In the genomic region with DNA sequence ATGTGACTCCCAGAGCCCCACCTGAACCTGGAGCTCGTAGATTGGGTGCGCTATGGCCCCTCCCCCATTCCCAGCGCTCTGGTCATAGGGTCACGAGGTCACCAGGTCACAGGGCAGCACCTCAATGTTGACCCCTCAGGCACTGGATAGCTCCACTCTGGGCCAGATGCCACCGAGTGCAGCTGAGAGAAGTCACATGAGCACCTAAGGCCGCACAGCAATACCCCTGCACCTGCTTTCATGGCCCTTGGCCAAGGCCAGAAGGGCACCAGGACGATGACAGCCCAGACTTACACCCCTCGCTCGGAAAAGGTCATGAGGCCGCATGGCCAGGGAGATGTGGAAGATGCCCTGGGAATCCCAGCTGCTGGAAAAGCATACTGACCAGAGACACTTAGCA, we compare ENCODE assay signal across 9 mouse cellular contexts. TPM values are rescaled to one million over a fixed set of nuclear protein-coding genes. Genes with fewer than 3 reads are reported as not detected.
A peak's percentile ranks its signal among the peaks of the same experiment; 100 is the strongest.
DNase-seq lines count a peak whose midpoint lies in the region; ATAC-seq and TF ChIP-seq lines count a peak whose summit lies in the region.
"Had no signal": no experiment of that assay in that cellular context is flagged by ENCODE, and none has a peak within 500 bp of the region (broad histone marks: within the 10 kb centered on the region; RNA-seq: fewer than 3 reads in every experiment).

No protein-coding gene starts in this region.

- H3K4me1 ChIP-seq in E14TG2a.4 (replicated peaks; ENCODE audit: low read depth, low read length): peaks cover 88% of the 10 kb centered on the region
- peaks cover 50% of the 10 kb centered on the region for H3K4me1 ChIP-seq in hindbrain, embryonic 11.5 days (replicated peaks; ENCODE audit: control insufficient read depth, insufficient read depth, low read length)
- H3K4me1 ChIP-seq in liver, embryonic 16.5 days (ENCODE audit: control insufficient read depth, low read depth, low read length): peaks cover 27% of the 10 kb centered on the region

- H3K27ac ChIP-seq in hindbrain, embryonic 11.5 days (ENCODE audit: low read depth, low read length): no peak overlapping the region
- H3K27ac ChIP-seq in liver, embryonic 16.5 days (ENCODE audit: low read length): no peak overlapping the region

- H3K4me3 ChIP-seq in E14TG2a.4 (replicated peaks; ENCODE audit: low read length): peak overlapping the region; percentile 71
- H3K4me3 ChIP-seq in hindbrain, embryonic 11.5 days (ENCODE audit: low read depth, low read length): peak overlapping the region; percentile 16; the same call in 1 of the 2 replicates
- H3K4me3 ChIP-seq in liver, embryonic 16.5 days (ENCODE audit: low read depth, low read length): no peak overlapping the region

- TF ChIP-seq CTCF in E14TG2a.4 (conservative IDR thresholded peaks at IDR 0.05; ENCODE audit: low read length): no peak

- no peak overlapping the region for H3K9ac ChIP-seq in hindbrain, embryonic 11.5 days (ENCODE audit: low read depth, low read length)
- no peak overlapping the region for H3K9ac ChIP-seq in liver, embryonic 16.5 days (ENCODE audit: low read depth, low read length)

- peak overlapping the region; percentile 39; the same call in 1 of the 2 replicates for H3K4me2 ChIP-seq in hindbrain, embryonic 11.5 days (replicated peaks; ENCODE audit: low read depth, low read length)
- peak overlapping the region; percentile 13; the same call in 1 of the 2 replicates for H3K4me2 ChIP-seq in liver, embryonic 16.5 days (ENCODE audit: low read depth, low read length)

- DNase-seq in cerebellum, adult 9-11 months: peak; percentile 72
- no peak for DNase-seq in cerebellum, postnatal 4 days (ENCODE audit: low spot score in 2 of 2)
- no peak for DNase-seq in hindbrain, embryonic 11.5 days (ENCODE audit: low spot score)
- DNase-seq in adipocyte (ENCODE audit: low spot score): no peak
- no peak for DNase-seq in left cerebral cortex, postnatal 4 days
- no peak for DNase-seq in layer of hippocampus, postnatal 36 days

- 0 out of 2 replicates have a peak, but pooled peaks cover 3% of the 10 kb centered on the region for H3K36me3 ChIP-seq in E14TG2a.4 (ENCODE audit: insufficient read depth, low read length)
- H3K36me3 ChIP-seq in hindbrain, embryonic 11.5 days (ENCODE audit: control insufficient read depth, insufficient read depth, low read length): no peaks in the 10 kb centered on the region
- H3K36me3 ChIP-seq in liver, embryonic 16.5 days (ENCODE audit: control insufficient read depth, insufficient read depth): no peaks in the 10 kb centered on the region

- intact Hi-C loops in left cerebral cortex, postnatal 4 days (cut with DNase I): no loop called here

- no peak for ATAC-seq in hindbrain, embryonic 11.5 days (ENCODE audit: low FRiP score)
- peak; percentile 66 for ATAC-seq in liver, embryonic 16.5 days (ENCODE audit: low read depth)

- no peaks in the 10 kb centered on the region for H3K9me3 ChIP-seq in E14TG2a.4 (ENCODE audit: low read length)
- no peaks in the 10 kb centered on the region for H3K9me3 ChIP-seq in hindbrain, embryonic 11.5 days (ENCODE audit: control insufficient read depth, low read length)
- no peaks in the 10 kb centered on the region; the same call in 1 of the 2 replicates for H3K9me3 ChIP-seq in liver, embryonic 16.5 days (replicated peaks; ENCODE audit: control insufficient read depth, low read length)

- H3K27me3 ChIP-seq in E14TG2a.4 (ENCODE audit: insufficient read depth, low read length): peaks cover 57% of the 10 kb centered on the region
- H3K27me3 ChIP-seq in hindbrain, embryonic 11.5 days (ENCODE audit: control insufficient read depth, insufficient read depth, low read length): peaks cover 5% of the 10 kb centered on the region; the same call in 1 of the 2 replicates
- peaks cover 59% of the 10 kb centered on the region for H3K27me3 ChIP-seq in liver, embryonic 16.5 days (ENCODE audit: control insufficient read depth, insufficient read depth, low read depth, low read length)

- 17% methylated on average over 10 of the region's 10 CpGs for WGBS in hindbrain, embryonic 11.5 days
- 30% methylated on average over 10 of the region's 10 CpGs for WGBS in liver, embryonic 16.5 days (ENCODE audit: insufficient replicate concordance)

RNA-seq across cellular contexts. Expression of a gene that starts 5.7 kb away (rescaled TPM):
- 142 and 156 TPM in 2 replicates for polyA plus RNA-seq in hindbrain, embryonic 11.5 days (2014; fragmentation: Nextera tagmentation; extraction: Ambion mirVana)
- polyA plus RNA-seq in liver, embryonic 16.5 days (2015; fragmentation: Nextera tagmentation; extraction: Ambion mirVana): 3.9 and 5.3 TPM in 2 replicates
- 100 to 1,000 TPM; 821 to 872 TPM for total RNA-seq in left cerebral cortex, postnatal 4 days (2021)
- 100 to 1,000 TPM; 657 to 686 TPM for total RNA-seq in layer of hippocampus, postnatal 36 days (2021)

RNA-seq across cellular contexts. Expression of a gene that starts 41.7 kb away (rescaled TPM):
- not detected in 2 replicates for polyA plus RNA-seq in hindbrain, embryonic 11.5 days (2014; fragmentation: Nextera tagmentation; extraction: Ambion mirVana)
- not detected in 2 replicates for polyA plus RNA-seq in liver, embryonic 16.5 days (2015; fragmentation: Nextera tagmentation; extraction: Ambion mirVana)
- not detected for total RNA-seq in left cerebral cortex, postnatal 4 days (2021)
- not detected for total RNA-seq in layer of hippocampus, postnatal 36 days (2021)
- polyA plus RNA-seq: C2C12 had no signal
